In genomic region chr4:100890106-100890970, GRCm38 (mm10) we compare ENCODE assay signal across 12 mouse cellular contexts.
DNase-seq lines count a peak whose midpoint lies in the region; ATAC-seq and TF ChIP-seq lines count a peak whose summit lies in the region.
"Had no signal": no experiment of that assay in that cellular context is flagged by ENCODE, and none has a peak within 500 bp of the region (broad histone marks: within the 10 kb centered on the region; RNA-seq: fewer than 3 reads in every experiment).

No protein-coding gene starts in this region.

- no peaks in the 10 kb centered on the region for H3K9me3 ChIP-seq in forebrain, embryonic 13.5 days (replicated peaks)
- H3K9me3 ChIP-seq in limb, embryonic 10.5 days (replicated peaks): no peaks in the 10 kb centered on the region
- no peaks in the 10 kb centered on the region for H3K9me3 ChIP-seq in midbrain, postnatal 0 days (ENCODE audit: low read length)
- H3K9me3 ChIP-seq: intestine, embryonic 15.5 days; liver, embryonic 15.5 days had no signal

- no peak overlapping the region for H3K4me2 ChIP-seq in forebrain, embryonic 13.5 days
- H3K4me2 ChIP-seq in midbrain, postnatal 0 days (ENCODE audit: low read depth, low read length, poor library complexity, severe bottlenecking): no peak overlapping the region
- H3K4me2 ChIP-seq: intestine, embryonic 15.5 days; liver, embryonic 15.5 days had no signal

- H3K27me3 ChIP-seq in forebrain, embryonic 13.5 days: no peaks in the 10 kb centered on the region
- no peaks in the 10 kb centered on the region for H3K27me3 ChIP-seq in limb, embryonic 10.5 days (ENCODE audit: low read depth, poor library complexity, severe bottlenecking)
- no peaks in the 10 kb centered on the region for H3K27me3 ChIP-seq in midbrain, postnatal 0 days (ENCODE audit: insufficient read depth, low read length)
- H3K27me3 ChIP-seq: intestine, embryonic 15.5 days; liver, embryonic 15.5 days had no signal

- DNase-seq in embryo, embryonic 11 days: peak; percentile 64
- DNase-seq in limb, embryonic 10.5 days (ENCODE audit: low spot score): no peak
- no peak for DNase-seq in midbrain, postnatal 0 days (ENCODE audit: low spot score)
- no peak for DNase-seq in spleen, postnatal 10 days (ENCODE audit: low spot score in 2 of 2)
- no peak for DNase-seq in spleen, adult 12 weeks (ENCODE audit: low spot score)
- DNase-seq in left cerebral cortex, postnatal 36 days (ENCODE audit: low spot score in 2 of 2): no peak
- DNase-seq: cerebellum, adult 9-10 months; kidney, postnatal 10 days had no signal

- no peak overlapping the region for H3K9ac ChIP-seq in forebrain, embryonic 13.5 days
- H3K9ac ChIP-seq in midbrain, postnatal 0 days (replicated peaks; ENCODE audit: low read length, poor library complexity, severe bottlenecking): no peak overlapping the region
- H3K9ac ChIP-seq: intestine, embryonic 15.5 days; liver, embryonic 15.5 days had no signal

- WGBS in forebrain, embryonic 13.5 days: 28% methylated on average over 7 of the region's 7 CpGs
- WGBS in limb, embryonic 10.5 days: 37% methylated on average over 7 of the region's 7 CpGs
- WGBS in midbrain, postnatal 0 days: 16% methylated on average over 7 of the region's 7 CpGs

- intact Hi-C loops in left cerebral cortex, postnatal 36 days (cut with DNase I): no loop called here

- peak overlapping the region; percentile 40 for H3K27ac ChIP-seq in forebrain, embryonic 13.5 days
- 0 out of 2 replicates have a peak overlapping the region, but pooled peaks have one; percentile 30 for H3K27ac ChIP-seq in limb, embryonic 10.5 days
- peak overlapping the region; percentile 71 for H3K27ac ChIP-seq in midbrain, postnatal 0 days (ENCODE audit: low read depth, low read length)
- H3K27ac ChIP-seq: intestine, embryonic 15.5 days; liver, embryonic 15.5 days had no signal

- TF ChIP-seq CTCF in midbrain, postnatal 0 days (IDR thresholded peaks at IDR 0.05): no peak

- H3K4me3 ChIP-seq in forebrain, embryonic 13.5 days: no peak overlapping the region
- H3K4me3 ChIP-seq in limb, embryonic 10.5 days: no peak overlapping the region
- H3K4me3 ChIP-seq in midbrain, postnatal 0 days (ENCODE audit: low read depth, low read length): no peak overlapping the region
- H3K4me3 ChIP-seq: intestine, embryonic 15.5 days; liver, embryonic 15.5 days had no signal

- no peaks in the 10 kb centered on the region for H3K36me3 ChIP-seq in forebrain, embryonic 13.5 days (ENCODE audit: poor library complexity, severe bottlenecking)
- H3K36me3 ChIP-seq in limb, embryonic 10.5 days: no peaks in the 10 kb centered on the region
- no peaks in the 10 kb centered on the region for H3K36me3 ChIP-seq in midbrain, postnatal 0 days (ENCODE audit: insufficient read depth, low read length)
- H3K36me3 ChIP-seq: intestine, embryonic 15.5 days; liver, embryonic 15.5 days had no signal

- ATAC-seq in forebrain, embryonic 13.5 days: peak; percentile 69
- ATAC-seq in midbrain, postnatal 0 days (ENCODE audit: low FRiP score): no peak
- ATAC-seq: CD4-positive, CD25-positive, alpha-beta regulatory T cell, adult 4 months; intestine, embryonic 15.5 days had no signal

- peaks cover 53% of the 10 kb centered on the region for H3K4me1 ChIP-seq in forebrain, embryonic 13.5 days
- peaks cover 55% of the 10 kb centered on the region for H3K4me1 ChIP-seq in limb, embryonic 10.5 days
- peaks cover 18% of the 10 kb centered on the region for H3K4me1 ChIP-seq in midbrain, postnatal 0 days (ENCODE audit: insufficient read depth, low read length)
